Mouse (Mus musculus) CH12.LX (cell line): Measurements from ENCODE around the gene Hrh2. TPM values are rescaled to one million over a fixed set of nuclear protein-coding genes. Genes with fewer than 3 reads are reported as not detected.

Experiments used
- DNase-seq: peaks from one replicate; pipeline ENCODE4 v3.0.0-alpha.2; 2013; ENCODE audit errors: extremely low read depth
- H3K27ac ChIP-seq: 2 replicates; pipeline ENCODE4 v1.5.1; 2012; ENCODE audit warnings: low read depth, mild to moderate bottlenecking, control low read depth, moderate library complexity; ENCODE audit not compliant: insufficient read depth
- H3K27me3 ChIP-seq: replicated peaks from 2 replicates; pipeline ENCODE3; 2012; ENCODE audit warnings: inconsistent platforms
- H3K36me3 ChIP-seq, 2 experiments: replicated peaks in 1 of 2; 2 replicates each; pipeline versions ENCODE3 to v1.6.1; 2012; ENCODE audit warnings: inconsistent platforms in 1 of 2, low read length in 1 of 2, mild to moderate bottlenecking in 1 of 2, mixed read lengths in 1 of 2, moderate library complexity in 1 of 2; ENCODE audit not compliant: control insufficient read depth in 1 of 2, insufficient read depth in 1 of 2
- H3K4me1 ChIP-seq, 2 experiments: 2 replicates each; pipeline ENCODE4 v1.6.1; 2012; ENCODE audit warnings: inconsistent platforms in 1 of 2, moderate library complexity in 1 of 2; ENCODE audit not compliant: insufficient read depth in 2 of 2, control insufficient read depth in 1 of 2
- H3K4me2 ChIP-seq: 2 replicates; pipeline ENCODE4 v1.6.1; 2012; ENCODE audit warnings: low read depth, mild to moderate bottlenecking, control low read depth; ENCODE audit not compliant: poor library complexity, insufficient read depth, severe bottlenecking
- H3K4me3 ChIP-seq, 3 experiments: fragments of 150-350 bp in 1 of 3; sonication (generic) in 1 of 3; replicated peaks in 1 of 3; 2 replicates each; pipeline versions ENCODE3 to v1.5.1; 2011 to 2012; ENCODE audit warnings: low read depth in 2 of 3, low read length in 2 of 3, mild to moderate bottlenecking in 2 of 3, moderate library complexity in 2 of 3, control low read depth in 1 of 3, improper control_type of control experiment in 1 of 3, inconsistent platforms in 1 of 3, mixed read lengths in 1 of 3; ENCODE audit not compliant: poor library complexity in 1 of 3
- H3K79me2 ChIP-seq: replicated peaks from 2 replicates; pipeline ENCODE4 v1.6.1; 2012; ENCODE audit warnings: mild to moderate bottlenecking, moderate library complexity; ENCODE audit not compliant: control insufficient read depth, poor library complexity, insufficient read depth, severe bottlenecking; ENCODE audit errors: extremely low read depth
- H3K9ac ChIP-seq: 2 replicates; pipeline ENCODE4 v1.6.1; 2012; ENCODE audit warnings: low read depth, mild to moderate bottlenecking, control low read depth, moderate library complexity; ENCODE audit not compliant: insufficient read depth
- H3K9me3 ChIP-seq: replicated peaks from 2 replicates; pipeline ENCODE3; 2012; ENCODE audit warnings: low read length, inconsistent platforms, mixed read lengths
- BHLHE40 ChIP-seq: IDR thresholded peaks from 2 replicates; pipeline ENCODE4 v1.6.1; 2011; ENCODE audit warnings: mild to moderate bottlenecking, low read depth, low read length, improper control_type of control experiment
- CHD1 ChIP-seq: IDR thresholded peaks from 2 replicates; pipeline ENCODE4 v1.6.1; 2012; ENCODE audit warnings: low read depth, low read length, improper control_type of control experiment, inconsistent platforms
- CTCF ChIP-seq, 2 experiments: IDR thresholded peaks in 1 of 2; conservative IDR thresholded peaks in 1 of 2; 2 replicates each; pipeline ENCODE4 v1.5.1; 2011 to 2012; ENCODE audit warnings: low read depth in 2 of 2, low read length in 2 of 2, improper control_type of control experiment in 1 of 2, inconsistent platforms in 1 of 2, mild to moderate bottlenecking in 1 of 2, moderate library complexity in 1 of 2
- ELF1 ChIP-seq: IDR thresholded peaks from 2 replicates; pipeline ENCODE4 v1.6.1; 2014; ENCODE audit warnings: low read depth, mild to moderate bottlenecking, inconsistent platforms, low read length, improper control_type of control experiment
- EP300 ChIP-seq: IDR thresholded peaks from 2 replicates; pipeline ENCODE4 v1.6.1; 2011; ENCODE audit warnings: low read length, improper control_type of control experiment
- ETS1 ChIP-seq: conservative IDR thresholded peaks from 2 replicates; pipeline ENCODE4 v1.6.1; 2012; ENCODE audit warnings: low read depth, mild to moderate bottlenecking, inconsistent platforms, low read length, improper control_type of control experiment, moderate library complexity
- IRF4 ChIP-seq: IDR thresholded peaks from 2 replicates; pipeline ENCODE4 v1.6.1; 2014; ENCODE audit warnings: low read depth, mild to moderate bottlenecking, inconsistent platforms, low read length, improper control_type of control experiment
- JUND ChIP-seq: conservative IDR thresholded peaks from 2 replicates; pipeline ENCODE4 v1.6.1; 2011; ENCODE audit warnings: low read depth, low read length, improper control_type of control experiment
- KAT2A ChIP-seq: IDR thresholded peaks from 2 replicates; pipeline ENCODE4 v1.6.1; 2012; ENCODE audit warnings: low read length, improper control_type of control experiment, inconsistent platforms; ENCODE audit not compliant: insufficient replicate concordance
- MAFK ChIP-seq: IDR thresholded peaks from 2 replicates; pipeline ENCODE4 v1.6.1; 2011; ENCODE audit warnings: low read length, improper control_type of control experiment; ENCODE audit not compliant: insufficient replicate concordance
- MEF2A ChIP-seq: IDR thresholded peaks from 2 replicates; pipeline ENCODE4 v1.6.1; 2014; ENCODE audit warnings: low read depth, mild to moderate bottlenecking, inconsistent platforms, low read length, improper control_type of control experiment, borderline replicate concordance
- MYC ChIP-seq: IDR thresholded peaks from 2 replicates; pipeline ENCODE4 v1.6.1; 2011; ENCODE audit warnings: low read depth, mild to moderate bottlenecking, improper control_type of control experiment, low read length
- NRF1 ChIP-seq: IDR thresholded peaks from 2 replicates; pipeline ENCODE4 v1.6.1; 2014; ENCODE audit warnings: low read depth, mild to moderate bottlenecking, inconsistent platforms, low read length, improper control_type of control experiment, moderate library complexity
- RCOR1 ChIP-seq: conservative IDR thresholded peaks from 2 replicates; pipeline ENCODE4 v1.6.1; 2012; ENCODE audit warnings: low read depth, mild to moderate bottlenecking, inconsistent platforms, low read length, improper control_type of control experiment
- SMC3 ChIP-seq: IDR thresholded peaks from 2 replicates; pipeline ENCODE4 v1.6.1; 2011; ENCODE audit warnings: low read depth, low read length, improper control_type of control experiment
- TCF12 ChIP-seq: IDR thresholded peaks from 2 replicates; pipeline ENCODE4 v1.6.1; 2014; ENCODE audit warnings: low read depth, mild to moderate bottlenecking, inconsistent platforms, low read length, improper control_type of control experiment
- UBTF ChIP-seq: IDR thresholded peaks from 2 replicates; pipeline ENCODE4 v1.6.1; 2012; ENCODE audit warnings: low read depth, mild to moderate bottlenecking, inconsistent platforms, low read length, improper control_type of control experiment, moderate library complexity
- ZKSCAN1 ChIP-seq: IDR thresholded peaks from 2 replicates; pipeline ENCODE4 v1.6.1; 2012; ENCODE audit warnings: low read depth, inconsistent platforms, low read length, improper control_type of control experiment, borderline replicate concordance
- ZMIZ1 ChIP-seq: IDR thresholded peaks from 2 replicates; pipeline ENCODE4 v1.6.1; 2012; ENCODE audit warnings: low read depth, mild to moderate bottlenecking, inconsistent platforms, low read length, improper control_type of control experiment
- dilution Hi-C: fragments of 300-500 bp; cut with MboI; formaldehyde crosslinking; loops from 2 replicates; pipeline ENCODE4 v1.14.3; 2020; ENCODE audit warnings: low sequenced_read_pairs; ENCODE audit not compliant: extremely low pct_unique_long_range_greater_than_20kb, extremely low pct_ligation_motif_present
- in situ Hi-C: fragments of 300-500 bp; cut with MboI; formaldehyde crosslinking; loops from 3 replicates; pipeline ENCODE4 v1.14.3; 2019; ENCODE audit warnings: low sequenced_read_pairs, low pct_ligation_motif_present, low pct_unique_long_range_greater_than_20kb, mixed read lengths
- polyA plus RNA-seq: library from polyadenylated mRNA; unstranded; fragments of >175 nt; gene quantifications from 2 replicates; pipeline ENCODE4 v1.2.1, GENCODE M21; 2012; ENCODE audit warnings: low read depth; ENCODE audit not compliant: insufficient read length
- total RNA-seq, 2 experiments: library from RNA; depleted of rRNA; stranded (reverse); fragments of 300-350 nt in 1 of 2; fragments of >200 nt in 1 of 2; gene quantifications; 2 replicates each; pipeline ENCODE4 v1.2.3; 2012 to 2014

Hrh2 gene
- total and polyA plus RNA-seq, 3 experiments, result 0.04 to 0.30 TPM; not detected in 1

DNA sequence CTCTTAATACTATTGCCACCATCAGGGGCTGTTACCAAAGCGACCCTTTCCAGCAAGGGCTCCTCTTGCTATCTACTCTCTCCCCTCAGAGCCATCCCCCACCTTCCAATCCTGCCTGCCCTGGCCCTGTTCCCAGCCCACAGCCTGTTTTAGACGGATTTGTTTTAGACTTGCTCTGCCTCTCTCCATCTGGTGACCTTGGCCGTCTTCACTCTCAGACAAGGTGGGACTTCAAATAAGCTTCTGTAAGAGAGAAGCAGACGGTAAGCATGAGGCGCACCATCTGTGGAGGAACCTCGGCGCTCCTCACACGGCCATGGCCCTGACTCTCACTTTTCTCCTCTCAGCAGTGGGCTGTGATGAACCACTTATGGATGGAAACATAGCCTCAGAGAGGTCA is 10.5 kb downstream of the Hrh2 start:
- TF ChIP-seq MYC (no peak), CTCF (conservative IDR thresholded peaks at IDR 0.05 in 1 of 2, IDR thresholded peaks at IDR 0.05 in 1 of 2; ENCODE audit: low read depth in 2 of 2, low read length in 2 of 2) (no peak), ELF1 (no peak), SMC3 (no peak), JUND (no peak), KAT2A (no peak), IRF4 (no peak), ZKSCAN1 (no peak), TCF12 (no peak), MAFK (no peak), BHLHE40 (no peak), EP300 (no peak), MEF2A (no peak), CHD1 (no peak), ZMIZ1 (no peak), ETS1 (no peak), RCOR1 (no peak)
- Histone ChIP-seq H3K4me3 (no peak overlapping the region), H3K27ac (no peak overlapping the region), H3K27me3 (peaks cover 11% of the 10 kb centered on the region), H3K4me1 (peaks cover 6 to 8% of the 10 kb centered on the region in 2 experiments; a peak in 3 of 4 replicates), H3K4me2 (no peak overlapping the region), H3K9ac (no peak overlapping the region), H3K79me2 (no peaks in the 10 kb centered on the region), H3K9me3 (peaks cover 7% of the 10 kb centered on the region), H3K36me3 (no peaks in the 10 kb centered on the region)
- DNase-seq, result no peak
- dilution Hi-C loops (no loop called here), in situ Hi-C loops (no loop called here)

DNA sequence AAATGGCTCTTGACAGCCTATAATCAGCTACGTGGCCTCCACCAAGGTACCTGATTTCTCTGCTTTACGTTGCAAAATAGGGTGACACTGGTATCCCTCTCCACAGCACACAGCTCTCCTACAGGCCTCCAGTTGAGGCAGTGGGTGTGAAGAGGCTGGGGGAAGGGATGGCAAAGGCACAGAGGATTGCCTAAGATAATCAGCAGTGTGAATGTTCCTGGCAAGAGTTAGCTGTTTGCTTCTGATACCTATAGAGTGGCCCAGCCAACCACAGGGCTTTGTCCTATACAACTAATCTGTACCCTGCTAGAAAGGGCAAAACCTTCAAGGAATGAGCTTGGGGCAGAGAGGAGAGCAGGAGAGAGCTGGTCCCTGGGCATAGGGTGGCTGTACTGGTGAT is 11.5 kb downstream of the Hrh2 start:
- Histone ChIP-seq H3K9ac (no peak overlapping the region), H3K4me2 (no peak overlapping the region), H3K4me3 (no peak overlapping the region), H3K9me3 (peaks cover 7% of the 10 kb centered on the region), H3K36me3 (no peaks in the 10 kb centered on the region), H3K27ac (no peak overlapping the region), H3K79me2 (no peaks in the 10 kb centered on the region), H3K4me1 (peaks cover 6 to 8% of the 10 kb centered on the region in 2 experiments; a peak in 3 of 4 replicates), H3K27me3 (peaks cover 4% of the 10 kb centered on the region)
- dilution Hi-C loops, result no loop called here
- DNase-seq, result no peak
- in situ Hi-C loops, result no loop called here
- TF ChIP-seq NRF1 (no peak), MAFK (no peak), TCF12 (no peak), UBTF (no peak)
